Mouse (Mus musculus): ENCODE data around the gene Txndc8. TPM values are rescaled to one million over a fixed set of nuclear protein-coding genes. Genes with fewer than 3 reads are reported as not detected.

Gene Txndc8
- polyA plus RNA-seq, 1 experiment, result not detected

DNA sequence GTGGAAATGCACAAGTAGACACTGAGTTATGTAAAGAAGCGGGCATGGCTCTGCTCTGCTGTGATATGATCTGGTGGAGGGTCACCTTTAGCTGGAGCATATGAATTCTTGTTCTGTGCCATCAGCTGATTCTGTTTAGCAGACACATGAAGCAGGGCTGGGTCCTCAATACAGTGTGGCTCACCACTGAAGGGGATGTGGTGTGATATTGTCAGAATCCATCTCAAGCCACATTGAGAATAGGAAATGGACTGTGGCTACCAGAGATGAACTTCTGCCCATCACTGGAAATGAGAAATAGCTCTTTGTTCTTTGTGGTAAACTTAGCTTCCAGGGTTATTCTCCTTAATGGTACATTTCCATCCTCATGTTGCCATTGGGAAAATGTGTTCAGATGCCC lies 17.5 kb downstream of the Txndc8 start:
- H3K36me3 ChIP-seq (ENCODE audit: control insufficient read depth, insufficient read depth, low read length, poor library complexity, severe bottlenecking), result no peaks in the 10 kb centered on the region
- H3K9me3 ChIP-seq (replicated peaks; ENCODE audit: control insufficient read depth, insufficient read depth, low read length, poor library complexity, severe bottlenecking), result peaks cover 3% of the 10 kb centered on the region; the same call in 1 of the 2 replicates
- no peak overlapping the region for H3K27ac ChIP-seq (ENCODE audit: insufficient read depth, low read length)
- no peaks in the 10 kb centered on the region for H3K27me3 ChIP-seq (ENCODE audit: control insufficient read depth, insufficient read depth, low read length, poor library complexity, severe bottlenecking)
- no peak overlapping the region for H3K9ac ChIP-seq (ENCODE audit: low read depth, poor library complexity, severe bottlenecking)
- H3K4me1 ChIP-seq (ENCODE audit: control insufficient read depth, insufficient read depth, low read length), result no peaks in the 10 kb centered on the region
- no peak overlapping the region for H3K4me3 ChIP-seq (ENCODE audit: low read depth, low read length)
- TF ChIP-seq CTCF (IDR thresholded peaks at IDR 0.05; ENCODE audit: low read depth, low read length), result no peak

DNA sequence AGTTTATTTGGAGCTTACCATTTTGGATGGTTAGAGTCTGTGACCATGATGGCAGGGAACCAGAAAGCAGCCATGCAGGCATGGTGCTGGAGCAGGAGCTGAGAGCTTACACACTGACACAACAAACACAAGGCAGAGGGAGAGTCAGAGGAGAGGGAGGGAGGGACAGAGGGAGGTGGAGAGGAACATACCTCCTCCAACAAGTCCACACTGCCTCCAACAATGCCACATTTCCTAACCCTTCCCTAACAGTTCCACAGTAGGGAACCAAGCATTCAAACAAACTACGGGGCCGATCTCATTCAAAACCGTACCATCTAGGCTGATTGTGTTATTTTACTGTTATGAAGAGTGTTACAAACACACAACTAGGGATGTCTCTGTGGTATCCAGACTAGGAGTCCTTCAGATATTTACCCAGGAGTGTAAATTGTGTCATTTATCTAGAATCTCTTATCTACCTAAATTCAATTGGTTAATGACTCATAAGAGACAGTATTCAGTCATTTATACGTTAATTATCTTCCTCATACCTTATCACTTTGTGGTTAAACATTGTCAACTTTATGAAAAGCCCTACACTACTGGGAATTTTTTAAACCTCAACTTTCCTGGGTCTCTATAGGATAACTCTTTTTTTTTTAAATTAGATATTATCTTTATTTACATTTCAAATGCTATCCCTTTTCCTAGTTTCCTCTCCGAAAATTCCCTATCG lies 34.4 kb downstream of the Txndc8 start:
- no peaks in the 10 kb centered on the region for H3K27me3 ChIP-seq (ENCODE audit: control insufficient read depth, insufficient read depth, low read length, poor library complexity, severe bottlenecking)
- no peaks in the 10 kb centered on the region for H3K4me1 ChIP-seq (ENCODE audit: control insufficient read depth, insufficient read depth, low read length)
- H3K9me3 ChIP-seq (replicated peaks; ENCODE audit: control insufficient read depth, insufficient read depth, low read length, poor library complexity, severe bottlenecking), result peaks cover 14% of the 10 kb centered on the region
- H3K9ac ChIP-seq (ENCODE audit: low read depth, poor library complexity, severe bottlenecking), result no peak overlapping the region
- no peak overlapping the region for H3K4me3 ChIP-seq (ENCODE audit: low read depth, low read length)
- no peaks in the 10 kb centered on the region for H3K36me3 ChIP-seq (ENCODE audit: control insufficient read depth, insufficient read depth, low read length, poor library complexity, severe bottlenecking)
- H3K27ac ChIP-seq (ENCODE audit: insufficient read depth, low read length), result no peak overlapping the region
- TF ChIP-seq CTCF (IDR thresholded peaks at IDR 0.05; ENCODE audit: low read depth, low read length) (no peak), EP300 (IDR thresholded peaks at IDR 0.05; ENCODE audit: insufficient read depth, low read depth, low read length) (no peak), POLR2A (IDR thresholded peaks at IDR 0.05; ENCODE audit: insufficient read depth, low read length) (no peak)

DNA sequence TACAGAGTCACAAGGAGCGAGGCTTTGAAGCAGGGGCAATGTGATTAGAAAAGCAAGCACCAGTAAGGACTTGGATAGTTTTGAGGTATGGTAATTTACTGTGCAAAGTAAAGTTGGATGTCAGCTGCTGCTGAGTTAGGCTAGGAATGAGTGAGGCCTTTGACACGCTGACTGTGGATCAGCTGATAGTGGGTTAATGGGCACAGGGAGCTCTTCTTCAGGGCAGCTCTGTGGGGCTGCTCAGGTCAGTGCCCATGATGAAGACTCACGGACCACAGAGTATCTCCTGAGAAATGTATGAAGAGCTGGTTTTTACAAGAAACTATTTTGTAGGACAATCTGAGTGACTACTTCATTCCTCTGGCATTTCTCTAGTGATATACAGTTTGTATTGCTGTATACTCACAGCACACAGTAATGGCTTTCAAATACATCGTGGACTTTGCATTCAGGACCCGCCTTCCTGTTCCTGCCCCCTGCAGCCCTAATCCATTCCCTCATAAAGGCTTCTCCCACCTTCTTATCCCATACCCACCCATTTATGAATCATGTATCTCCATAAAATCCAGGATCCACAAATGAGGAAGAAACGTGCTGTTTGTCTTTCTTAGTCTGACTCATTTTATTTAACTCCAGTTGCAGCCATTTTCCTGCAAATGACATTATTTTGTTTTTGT lies 35.2 kb downstream of the Txndc8 start:
- TF ChIP-seq POLR2A (IDR thresholded peaks at IDR 0.05; ENCODE audit: insufficient read depth, low read length), result no peak
- no peak for TF ChIP-seq CTCF (IDR thresholded peaks at IDR 0.05; ENCODE audit: low read depth, low read length)
- TF ChIP-seq EP300 (IDR thresholded peaks at IDR 0.05; ENCODE audit: insufficient read depth, low read depth, low read length), result no peak

DNA sequence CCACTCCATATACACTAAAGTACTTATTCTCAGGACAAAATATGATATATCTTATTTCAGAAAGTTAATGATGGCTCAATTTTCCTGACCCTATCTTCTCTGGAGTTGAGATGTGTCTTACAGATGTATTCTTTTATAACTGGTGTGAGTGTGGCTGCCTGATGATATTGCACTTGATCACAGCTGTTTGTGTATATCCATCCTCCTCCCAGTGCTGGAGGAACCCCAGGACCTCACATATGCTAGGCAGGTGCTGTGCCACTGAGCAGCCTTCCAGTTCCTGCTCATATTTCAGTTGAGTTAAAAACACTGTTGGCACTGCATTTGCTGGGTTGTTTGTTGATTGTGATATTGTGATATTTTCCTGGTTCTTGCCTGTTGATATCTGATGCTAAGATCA lies 38.6 kb downstream of the Txndc8 start:
- H3K4me1 ChIP-seq (ENCODE audit: control insufficient read depth, insufficient read depth, low read length), result no peaks in the 10 kb centered on the region
- no peak overlapping the region for H3K9ac ChIP-seq (ENCODE audit: low read depth, poor library complexity, severe bottlenecking)
- TF ChIP-seq CTCF (IDR thresholded peaks at IDR 0.05; ENCODE audit: low read depth, low read length) (no peak), EP300 (IDR thresholded peaks at IDR 0.05; ENCODE audit: insufficient read depth, low read depth, low read length) (no peak), POLR2A (IDR thresholded peaks at IDR 0.05; ENCODE audit: insufficient read depth, low read length) (no peak)
- H3K27ac ChIP-seq (ENCODE audit: insufficient read depth, low read length), result no peak overlapping the region
- no peaks in the 10 kb centered on the region for H3K36me3 ChIP-seq (ENCODE audit: control insufficient read depth, insufficient read depth, low read length, poor library complexity, severe bottlenecking)
- H3K27me3 ChIP-seq (ENCODE audit: control insufficient read depth, insufficient read depth, low read length, poor library complexity, severe bottlenecking), result no peaks in the 10 kb centered on the region
- no peak overlapping the region for H3K4me3 ChIP-seq (ENCODE audit: low read depth, low read length)
- H3K9me3 ChIP-seq (replicated peaks; ENCODE audit: control insufficient read depth, insufficient read depth, low read length, poor library complexity, severe bottlenecking), result no peaks in the 10 kb centered on the region

More for the DNA sequence above, 35.2 kb downstream of the Txndc8 start:
- H3K9ac ChIP-seq (ENCODE audit: low read depth, poor library complexity, severe bottlenecking), result no peak overlapping the region
- no peaks in the 10 kb centered on the region for H3K36me3 ChIP-seq (ENCODE audit: control insufficient read depth, insufficient read depth, low read length, poor library complexity, severe bottlenecking)
- H3K4me3 ChIP-seq (ENCODE audit: low read depth, low read length), result no peak overlapping the region
- no peaks in the 10 kb centered on the region for H3K4me1 ChIP-seq (ENCODE audit: control insufficient read depth, insufficient read depth, low read length)
- H3K27ac ChIP-seq (ENCODE audit: insufficient read depth, low read length), result no peak overlapping the region
- H3K9me3 ChIP-seq (replicated peaks; ENCODE audit: control insufficient read depth, insufficient read depth, low read length, poor library complexity, severe bottlenecking), result peaks cover 6% of the 10 kb centered on the region
- H3K27me3 ChIP-seq (ENCODE audit: control insufficient read depth, insufficient read depth, low read length, poor library complexity, severe bottlenecking), result no peaks in the 10 kb centered on the region

DNA sequence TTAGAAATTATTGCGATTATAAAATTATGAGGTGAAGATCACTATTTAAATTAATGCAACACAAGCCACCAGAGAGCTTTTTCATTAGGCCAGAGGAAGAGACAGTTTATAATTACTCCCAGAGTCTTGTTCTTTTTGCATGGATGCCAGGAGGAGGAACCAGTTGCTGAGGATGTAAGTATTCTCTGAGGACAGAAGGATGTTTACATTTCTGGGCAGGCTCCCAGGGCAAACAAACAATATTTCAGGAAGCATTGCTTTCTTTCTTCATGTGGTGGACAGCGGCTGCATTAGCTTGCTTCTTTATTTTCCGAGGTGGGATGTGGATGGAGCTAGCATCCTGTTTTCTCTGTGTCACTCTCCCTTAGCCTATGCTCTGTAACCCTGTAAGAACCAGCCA lies 41.7 kb downstream of the Txndc8 start:
- Histone ChIP-seq H3K9me3 (replicated peaks; ENCODE audit: control insufficient read depth, insufficient read depth, low read length, poor library complexity, severe bottlenecking) (no peaks in the 10 kb centered on the region), H3K36me3 (ENCODE audit: control insufficient read depth, insufficient read depth, low read length, poor library complexity, severe bottlenecking) (no peaks in the 10 kb centered on the region), H3K27ac (ENCODE audit: insufficient read depth, low read length) (no peak overlapping the region), H3K27me3 (ENCODE audit: control insufficient read depth, insufficient read depth, low read length, poor library complexity, severe bottlenecking) (no peaks in the 10 kb centered on the region), H3K4me3 (ENCODE audit: low read depth, low read length) (no peak overlapping the region), H3K9ac (ENCODE audit: low read depth, poor library complexity, severe bottlenecking) (no peak overlapping the region), H3K4me1 (ENCODE audit: control insufficient read depth, insufficient read depth, low read length) (no peaks in the 10 kb centered on the region)
- TF ChIP-seq CTCF (IDR thresholded peaks at IDR 0.05; ENCODE audit: low read depth, low read length) (no peak), EP300 (IDR thresholded peaks at IDR 0.05; ENCODE audit: insufficient read depth, low read depth, low read length) (no peak), POLR2A (IDR thresholded peaks at IDR 0.05; ENCODE audit: insufficient read depth, low read length) (no peak)

DNA sequence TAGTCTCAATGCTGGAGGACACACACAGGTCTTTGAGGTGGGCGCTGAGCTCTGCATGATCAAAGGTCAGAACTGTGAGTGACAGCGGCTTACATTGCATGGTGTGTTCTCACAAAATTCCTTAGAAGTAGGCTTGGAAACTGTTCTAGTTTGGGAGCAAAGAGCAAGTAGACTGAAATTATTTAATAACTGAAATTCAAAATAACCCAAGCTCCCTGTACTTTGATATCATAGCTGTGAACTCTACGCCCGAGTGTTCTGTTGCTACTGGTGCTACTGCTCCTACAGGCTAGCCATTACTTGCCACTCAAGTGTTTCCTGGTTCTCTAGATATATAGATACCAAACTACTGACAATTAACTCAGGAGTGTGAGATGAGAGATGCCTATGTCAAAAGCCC lies 43.4 kb downstream of the Txndc8 start:
- no peaks in the 10 kb centered on the region for H3K9me3 ChIP-seq (replicated peaks; ENCODE audit: control insufficient read depth, insufficient read depth, low read length, poor library complexity, severe bottlenecking)
- H3K9ac ChIP-seq (ENCODE audit: low read depth, poor library complexity, severe bottlenecking), result no peak overlapping the region

More for the DNA sequence above, 43.4 kb downstream of the Txndc8 start:
- H3K36me3 ChIP-seq (ENCODE audit: control insufficient read depth, insufficient read depth, low read length, poor library complexity, severe bottlenecking), result no peaks in the 10 kb centered on the region
- H3K4me3 ChIP-seq (ENCODE audit: low read depth, low read length), result no peak overlapping the region
- H3K27ac ChIP-seq (ENCODE audit: insufficient read depth, low read length), result no peak overlapping the region
- no peaks in the 10 kb centered on the region for H3K27me3 ChIP-seq (ENCODE audit: control insufficient read depth, insufficient read depth, low read length, poor library complexity, severe bottlenecking)
- TF ChIP-seq EP300 (IDR thresholded peaks at IDR 0.05; ENCODE audit: insufficient read depth, low read depth, low read length) (no peak), CTCF (IDR thresholded peaks at IDR 0.05; ENCODE audit: low read depth, low read length) (no peak), POLR2A (IDR thresholded peaks at IDR 0.05; ENCODE audit: insufficient read depth, low read length) (no peak)
- H3K4me1 ChIP-seq (ENCODE audit: control insufficient read depth, insufficient read depth, low read length), result no peaks in the 10 kb centered on the region
